Mouse (Mus musculus): ENCODE results near the gene Ccdc182. TPM values are rescaled to one million over a fixed set of nuclear protein-coding genes. Genes with fewer than 3 reads are reported as not detected.

Gene Ccdc182
- not detected in 2 replicates for polyA plus RNA-seq (2011; ENCODE audit: insufficient read depth, insufficient read length, low replicate concordance, missing spikeins)

- no peak within 1 kb of the TSS for H3K27ac ChIP-seq (ENCODE audit: control insufficient read depth, insufficient read depth, low read depth, low read length, poor library complexity)
- no peaks in the 10 kb centered on the region for H3K4me1 ChIP-seq (ENCODE audit: control insufficient read depth, insufficient read depth, low read length)
- H3K4me3 ChIP-seq (replicated peaks; ENCODE audit: control insufficient read depth, low read depth, low read length): no peak within 1 kb of the TSS
- TF ChIP-seq CTCF (IDR thresholded peaks at IDR 0.05; ENCODE audit: control insufficient read depth, insufficient read depth, low read length): no peak
- no peak for TF ChIP-seq POLR2A (IDR thresholded peaks at IDR 0.05; ENCODE audit: borderline replicate concordance, control insufficient read depth, low read depth, low read length)
- WGBS: 37% methylated on average over 20 of the region's 20 CpGs
Measured at GRCm38 (mm10) chr11:88293631-88294393, at the start of gene Ccdc182. Gene Ccdc182, plus strand, starts transcription at chr11:88294058.

GRCm38 (mm10) chr11:88245581-88246170 lies 48.2 kb upstream of the Ccdc182 start:
- no peak for TF ChIP-seq CTCF (IDR thresholded peaks at IDR 0.05; ENCODE audit: control insufficient read depth, insufficient read depth, low read length)
- TF ChIP-seq POLR2A (IDR thresholded peaks at IDR 0.05; ENCODE audit: borderline replicate concordance, control insufficient read depth, low read depth, low read length): no peak
- 84% methylated on average over 14 of the region's 14 CpGs for WGBS
- H3K4me3 ChIP-seq (replicated peaks; ENCODE audit: control insufficient read depth, low read depth, low read length): no peak overlapping the region
- no peak overlapping the region for H3K27ac ChIP-seq (ENCODE audit: control insufficient read depth, insufficient read depth, low read depth, low read length, poor library complexity)
- no peaks in the 10 kb centered on the region for H3K4me1 ChIP-seq (ENCODE audit: control insufficient read depth, insufficient read depth, low read length)

GRCm38 (mm10) chr11:88248636-88249035 lies 45.2 kb upstream of the Ccdc182 start:
- WGBS: 73% methylated on average over 5 of the region's 5 CpGs

GRCm38 (mm10) chr11:88250568-88250967 lies 43.3 kb upstream of the Ccdc182 start:
- TF ChIP-seq POLR2A (IDR thresholded peaks at IDR 0.05; ENCODE audit: borderline replicate concordance, control insufficient read depth, low read depth, low read length) (no peak), CTCF (IDR thresholded peaks at IDR 0.05; ENCODE audit: control insufficient read depth, insufficient read depth, low read length) (no peak)
- no peak overlapping the region for H3K4me3 ChIP-seq (replicated peaks; ENCODE audit: control insufficient read depth, low read depth, low read length)
- no peak overlapping the region for H3K27ac ChIP-seq (ENCODE audit: control insufficient read depth, insufficient read depth, low read depth, low read length, poor library complexity)
- WGBS: 59% methylated on average over 3 of the region's 3 CpGs
- peaks cover 1% of the 10 kb centered on the region; the same call in 1 of the 2 replicates for H3K4me1 ChIP-seq (ENCODE audit: control insufficient read depth, insufficient read depth, low read length)

More at GRCm38 (mm10) chr11:88248636-88249035, 45.2 kb upstream of the Ccdc182 start:
- TF ChIP-seq CTCF (IDR thresholded peaks at IDR 0.05; ENCODE audit: control insufficient read depth, insufficient read depth, low read length): no peak
- no peak for TF ChIP-seq POLR2A (IDR thresholded peaks at IDR 0.05; ENCODE audit: borderline replicate concordance, control insufficient read depth, low read depth, low read length)
- H3K27ac ChIP-seq (ENCODE audit: control insufficient read depth, insufficient read depth, low read depth, low read length, poor library complexity): no peak overlapping the region
- H3K4me3 ChIP-seq (replicated peaks; ENCODE audit: control insufficient read depth, low read depth, low read length): no peak overlapping the region
- H3K4me1 ChIP-seq (ENCODE audit: control insufficient read depth, insufficient read depth, low read length): peaks cover 1% of the 10 kb centered on the region; the same call in 1 of the 2 replicates

GRCm38 (mm10) chr11:88251295-88251694 lies 42.6 kb upstream of the Ccdc182 start:
- WGBS: 83% methylated on average over 7 of the region's 7 CpGs
- Histone ChIP-seq H3K4me1 (ENCODE audit: control insufficient read depth, insufficient read depth, low read length) (peaks cover 1% of the 10 kb centered on the region; the same call in 1 of the 2 replicates), H3K4me3 (replicated peaks; ENCODE audit: control insufficient read depth, low read depth, low read length) (no peak overlapping the region), H3K27ac (ENCODE audit: control insufficient read depth, insufficient read depth, low read depth, low read length, poor library complexity) (no peak overlapping the region)
- TF ChIP-seq CTCF (IDR thresholded peaks at IDR 0.05; ENCODE audit: control insufficient read depth, insufficient read depth, low read length): no peak
- no peak for TF ChIP-seq POLR2A (IDR thresholded peaks at IDR 0.05; ENCODE audit: borderline replicate concordance, control insufficient read depth, low read depth, low read length)

- H3K4me1 ChIP-seq (ENCODE audit: control insufficient read depth, insufficient read depth, low read length): peaks cover 1% of the 10 kb centered on the region; the same call in 1 of the 2 replicates
- no peak overlapping the region for H3K4me3 ChIP-seq (replicated peaks; ENCODE audit: control insufficient read depth, low read depth, low read length)
- 17% methylated on average over 22 of the region's 22 CpGs for WGBS
- H3K27ac ChIP-seq (ENCODE audit: control insufficient read depth, insufficient read depth, low read depth, low read length, poor library complexity): no peak overlapping the region
- TF ChIP-seq POLR2A (IDR thresholded peaks at IDR 0.05; ENCODE audit: borderline replicate concordance, control insufficient read depth, low read depth, low read length) (no peak), CTCF (IDR thresholded peaks at IDR 0.05; ENCODE audit: control insufficient read depth, insufficient read depth, low read length) (peak; percentile 89)
Measured at GRCm38 (mm10) chr11:88251972-88252766, 41.7 kb upstream of the Ccdc182 start.

GRCm38 (mm10) chr11:88252767-88253513 lies 40.9 kb upstream of the Ccdc182 start:
- peaks cover 1% of the 10 kb centered on the region; the same call in 1 of the 2 replicates for H3K4me1 ChIP-seq (ENCODE audit: control insufficient read depth, insufficient read depth, low read length)
- no peak overlapping the region for H3K27ac ChIP-seq (ENCODE audit: control insufficient read depth, insufficient read depth, low read depth, low read length, poor library complexity)
- H3K4me3 ChIP-seq (replicated peaks; ENCODE audit: control insufficient read depth, low read depth, low read length): no peak overlapping the region
- TF ChIP-seq CTCF (IDR thresholded peaks at IDR 0.05; ENCODE audit: control insufficient read depth, insufficient read depth, low read length): no peak
- 24% methylated on average over 18 of the region's 18 CpGs for WGBS
